ENCODE assay signal across 8 mouse cellular contexts in genomic region chr7:15967312-15967711, GRCm38 (mm10). TPM values are rescaled to one million over a fixed set of nuclear protein-coding genes. Genes with fewer than 3 reads are reported as not detected.
DNase-seq lines count a peak whose midpoint lies in the region; ATAC-seq and TF ChIP-seq lines count a peak whose summit lies in the region.

Ehd2 (minus strand) TSS chr7:15967567.

- TF ChIP-seq CTCF in hindbrain, postnatal 0 days (IDR thresholded peaks at IDR 0.05; ENCODE audit: low read depth), result peak; percentile 72
- peak; percentile 87 for TF ChIP-seq CTCF in liver, adult 2 months (IDR thresholded peaks at IDR 0.05; ENCODE audit: low read depth, low read length)

- peak within 1 kb of the TSS; percentile 30 for H3K4me3 ChIP-seq in hindbrain, postnatal 0 days (ENCODE audit: low read length)
- peak within 1 kb of the TSS; percentile 53 for H3K4me3 ChIP-seq in liver, adult 2 months (ENCODE audit: insufficient read depth, low read depth, low read length)

- H3K27ac ChIP-seq in hindbrain, postnatal 0 days, result no peak within 1 kb of the TSS
- no peak within 1 kb of the TSS for H3K27ac ChIP-seq in liver, adult 2 months (replicated peaks; ENCODE audit: insufficient read depth, low read depth, low read length)

- H3K4me2 ChIP-seq in hindbrain, postnatal 0 days (ENCODE audit: low read depth, low read length), result peak within 1 kb of the TSS; percentile 55

- no peaks in the 10 kb centered on the region for H3K4me1 ChIP-seq in hindbrain, postnatal 0 days (ENCODE audit: insufficient read depth, low read length)
- no peaks in the 10 kb centered on the region for H3K4me1 ChIP-seq in liver, adult 2 months (ENCODE audit: control insufficient read depth, insufficient read depth, low read length)

- intact Hi-C loops in gastrocnemius, postnatal 14 days (cut with DNase I; ENCODE audit: low total_unique reads), result loop anchor here (2.0 kb wide), 1 partner anchor 19 kb away; no protein-coding TSS in a partner anchor

- DNase-seq in 3134 (ENCODE audit: extremely low read depth, insufficient read length, low spot score), result peak; percentile 87
- DNase-seq in T-cell, adult 2 months (ENCODE audit: low spot score), result peak; percentile 58
- DNase-seq in cerebellum, postnatal 36 days, result peak; percentile 70 to 77
- peak; percentile 88 for DNase-seq in gastrocnemius, postnatal 14 days
- DNase-seq in hindbrain, postnatal 0 days (ENCODE audit: low spot score), result peak; percentile 69
- peak; percentile 35 for DNase-seq in liver, adult 2 months (ENCODE audit: extremely low read depth, low read depth, low spot score)
- DNase-seq in splenic B cell, adult 2 months (ENCODE audit: low read depth, low spot score), result peak; percentile 79

- no peaks in the 10 kb centered on the region for H3K9me3 ChIP-seq in hindbrain, postnatal 0 days (ENCODE audit: low read length)

- WGBS in hindbrain, postnatal 0 days, result 2% methylated on average over 19 of the region's 22 CpGs
- WGBS in liver, adult 2 months, result 5% methylated on average over 22 of the region's 22 CpGs

- peaks cover 10% of the 10 kb centered on the region for H3K36me3 ChIP-seq in hindbrain, postnatal 0 days (ENCODE audit: insufficient read depth, low read length)
- peaks cover 4% of the 10 kb centered on the region; the same call in 1 of the 2 replicates for H3K36me3 ChIP-seq in liver, adult 2 months (ENCODE audit: control insufficient read depth, insufficient read depth, low read length)
- H3K36me3 ChIP-seq in splenic B cell, adult 2 months (ENCODE audit: control insufficient read depth, insufficient read depth, low read length, poor library complexity, severe bottlenecking), result peaks cover 2% of the 10 kb centered on the region; the same call in 1 of the 2 replicates

- TF ChIP-seq POLR2A in liver, adult 2 months (IDR thresholded peaks at IDR 0.05; ENCODE audit: extremely low read depth, insufficient read depth, low read length), result no peak

- ATAC-seq in hindbrain, postnatal 0 days, result peak; percentile 72
- peak; percentile 42; the same call in 1 of the 2 replicates for ATAC-seq in monocyte, adult 5-6 weeks (replicated peaks; ENCODE audit: insufficient number of reproducible peaks, low FRiP score, low TSS enrichment, poor library complexity, severe bottlenecking)

- 0 out of 2 replicates have a peak within 1 kb of the TSS, but pooled peaks have one; percentile 24 for H3K9ac ChIP-seq in hindbrain, postnatal 0 days (replicated peaks; ENCODE audit: low read length)
- H3K9ac ChIP-seq in liver, adult 2 months (ENCODE audit: low read depth, low read length), result peak within 1 kb of the TSS; percentile 46

- no peaks in the 10 kb centered on the region for H3K79me2 ChIP-seq in liver, adult 2 months (ENCODE audit: control insufficient read depth, insufficient read depth, low read length)

- H3K27me3 ChIP-seq in hindbrain, postnatal 0 days (ENCODE audit: insufficient read depth, low read length), result no peaks in the 10 kb centered on the region
- no peaks in the 10 kb centered on the region for H3K27me3 ChIP-seq in liver, adult 2 months (ENCODE audit: control insufficient read depth, insufficient read depth, low read length)
- no peaks in the 10 kb centered on the region for H3K27me3 ChIP-seq in splenic B cell, adult 2 months (ENCODE audit: control insufficient read depth, insufficient read depth, low read length, poor library complexity, severe bottlenecking)

RNA-seq across cellular contexts. Expression of gene Ehd2, which starts in this region (rescaled TPM):
- total RNA-seq in gastrocnemius, postnatal 14 days (2021), result 100 to 1,000 TPM in 1 of 2 experiments, 10 to 100 TPM in 1; 91.3 to 101 TPM
- total RNA-seq in hindbrain, postnatal 0 days (2014; rRNA removed), result 5.0 and 9.5 TPM in 2 replicates
- polyA plus RNA-seq in hindbrain, postnatal 0 days (2015; fragmentation: Nextera tagmentation; extraction: Ambion mirVana), result 4.4 and 5.3 TPM in 2 replicates
- 1.0 and 1.4 TPM in 2 replicates for total RNA-seq in liver, adult 2 months (2014; rRNA removed)
- 1.6 and 1.7 TPM in 2 replicates for polyA plus RNA-seq in liver, adult 2 months (2012; rRNA removed)
- 0.49 TPM in 1 of 3 replicates, not detected in the others for total RNA-seq in monocyte, adult 5-6 weeks (2017)

Comparison
In these comparisons a context has a peak if more than half of its experiments do, and no peak if none do; other contexts are left out.
1. Peak in ATAC-seq in monocyte, adult 5-6 weeks; RNA of the gene not detected or under 1 TPM.
2. DNase-seq: peak in every context shown above with its lines; median percentile 88 in gastrocnemius, postnatal 14 days; 87 in 3134; 79 in splenic B cell, adult 2 months; 74 in cerebellum, postnatal 36 days; 69 in hindbrain, postnatal 0 days; 58 in T-cell, adult 2 months; 35 in liver, adult 2 months.